Mouse (Mus musculus) left cerebral cortex, adult 8-10 months (tissue): ENCODE data around the gene Cdca4. TPM values are rescaled to one million over a fixed set of nuclear protein-coding genes. Genes with fewer than 3 reads are reported as not detected.

ENCODE experiments used
- DNase-seq, 2 experiments: peaks; one replicate each; pipeline ENCODE4 v3.0.0; 2022; ENCODE audit warnings: low spot score in 2 of 2
- total RNA-seq, 4 experiments: library from RNA; stranded (reverse); gene quantifications; 2 replicates each; pipeline ENCODE4 v1.2.4; 2022

Cdca4 gene
- 10 to 100 TPM in 3 of 4 experiments, 1 to 10 TPM in 1; 9.5 to 12.3 (median 10.2) TPM for total RNA-seq

DNA sequence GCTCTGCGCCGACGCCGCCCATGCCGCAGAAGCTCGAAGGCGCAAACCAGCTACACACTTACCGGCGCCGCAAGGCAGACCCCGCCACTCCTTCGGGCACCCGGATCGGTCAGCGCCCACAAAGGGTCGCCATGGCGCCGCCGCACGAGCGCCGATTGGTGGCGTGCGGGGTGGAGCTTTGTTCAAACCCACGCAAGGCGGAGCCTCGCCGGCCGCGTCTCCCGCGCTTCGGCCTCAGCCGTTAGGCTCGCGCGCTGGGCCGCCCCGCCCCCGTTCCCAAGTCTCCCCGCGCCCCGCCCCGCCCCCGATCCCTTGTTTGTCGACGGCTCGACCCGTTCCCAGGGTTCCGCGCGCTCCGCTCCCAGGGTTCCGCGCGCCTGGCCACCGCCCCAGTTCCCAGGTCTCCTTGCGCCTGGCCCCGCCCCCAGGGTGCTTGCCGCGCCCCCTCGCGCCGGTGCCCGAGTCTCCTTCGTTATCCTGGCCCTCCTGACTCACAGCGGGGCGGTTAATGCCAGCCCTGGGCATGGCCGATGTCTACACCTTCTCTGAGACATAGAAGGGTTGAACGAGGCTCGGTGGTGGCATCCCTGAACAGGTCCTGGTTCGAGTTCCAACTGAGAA, at the start of gene Cdca4:
Gene Cdca4, minus strand, starts transcription at position 180 of the 621 bp plus-strand sequence.
- peak; percentile 90 to 96 for DNase-seq

DNA sequence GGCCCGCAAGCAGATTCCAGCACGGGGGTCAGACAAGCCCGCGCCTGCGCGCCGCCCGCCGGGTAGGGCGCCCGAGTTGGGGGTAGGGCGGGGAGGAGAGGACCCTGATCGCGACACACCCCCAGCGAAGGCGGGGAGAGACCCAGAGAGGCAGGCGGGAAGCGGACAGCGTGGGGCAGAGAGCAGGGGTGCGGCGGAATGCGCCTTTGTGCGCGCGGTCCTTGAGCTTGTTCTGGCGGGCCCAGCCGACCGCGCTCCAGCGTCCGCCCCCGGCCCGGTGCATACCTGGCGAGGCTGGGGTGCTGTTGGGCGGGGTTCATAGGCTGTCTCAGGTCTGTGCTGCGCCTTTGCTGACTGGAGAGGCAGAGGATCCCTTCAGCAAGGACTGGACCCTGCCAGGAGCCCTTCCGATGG, 48.4 kb upstream of the Cdca4 start:
- no peak for DNase-seq

DNA sequence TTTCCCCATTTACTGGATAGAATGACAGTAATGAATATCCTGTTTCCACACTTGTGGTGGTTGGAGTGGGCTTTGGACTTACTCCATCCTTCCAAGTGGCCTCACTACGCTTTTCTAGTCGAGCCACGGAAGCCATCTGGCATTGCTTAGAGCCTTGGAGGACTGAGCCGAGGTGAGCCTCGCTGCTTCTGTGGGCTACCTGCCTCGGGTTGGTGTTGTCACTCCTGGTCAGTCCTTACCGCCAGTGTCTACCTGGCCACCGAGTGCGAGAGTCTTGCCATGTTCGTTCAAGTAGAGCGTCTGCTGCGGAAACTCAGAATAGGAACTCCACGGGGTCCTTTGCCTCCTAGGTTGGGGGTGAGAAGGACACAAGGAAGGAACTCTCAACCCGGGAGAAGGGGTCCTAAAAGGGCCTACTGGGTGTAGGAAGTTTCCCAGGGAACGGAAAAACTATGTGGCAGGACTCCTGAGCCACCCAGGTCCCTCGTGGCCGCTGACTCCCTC, 47.9 kb upstream of the Cdca4 start:
- no peak for DNase-seq

GRCm38 (mm10) chr12:112876332-112877072, 47.3 kb upstream of the Cdca4 start:
- no peak for DNase-seq

DNA sequence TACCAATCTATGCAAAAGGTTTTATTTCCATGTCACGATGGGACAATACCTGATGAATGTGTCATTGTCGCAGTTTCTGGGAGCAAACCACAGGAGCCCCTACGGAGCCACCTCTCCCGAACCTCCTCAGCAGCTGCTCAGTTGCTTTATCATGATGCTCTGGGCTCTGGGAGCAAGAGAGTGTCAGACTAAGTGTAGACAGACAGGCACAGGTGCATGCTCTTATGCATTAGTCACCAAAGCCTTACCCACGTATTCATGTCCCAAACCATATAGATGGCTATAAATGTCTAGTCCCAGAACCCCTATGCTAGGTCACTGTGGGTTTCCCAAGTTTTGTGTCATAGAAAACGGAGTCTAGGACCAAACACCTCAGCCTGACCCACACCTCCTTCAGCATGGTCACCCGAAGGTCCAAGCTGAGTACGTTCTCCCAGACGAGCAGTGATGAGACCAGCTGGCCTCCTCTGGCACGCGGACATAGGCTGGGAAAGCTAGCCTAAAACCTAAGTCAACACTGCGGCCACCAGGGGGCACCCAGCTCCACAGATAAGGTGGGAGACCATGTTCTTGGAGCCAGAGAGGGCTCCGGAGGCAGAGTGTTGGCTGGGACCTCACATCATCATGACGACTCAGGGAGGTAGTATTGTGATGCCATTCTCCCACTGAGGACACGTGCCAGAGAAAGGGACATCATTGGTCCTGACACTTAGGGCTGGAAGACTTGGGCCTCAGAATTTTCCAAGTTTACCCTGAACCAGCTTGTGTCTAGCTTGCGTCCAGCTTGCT, 46.2 kb upstream of the Cdca4 start:
- peak; percentile 69 to 82 for DNase-seq

GRCm38 (mm10) chr12:112874199-112874598, 45.0 kb upstream of the Cdca4 start:
- no peak for DNase-seq

DNA sequence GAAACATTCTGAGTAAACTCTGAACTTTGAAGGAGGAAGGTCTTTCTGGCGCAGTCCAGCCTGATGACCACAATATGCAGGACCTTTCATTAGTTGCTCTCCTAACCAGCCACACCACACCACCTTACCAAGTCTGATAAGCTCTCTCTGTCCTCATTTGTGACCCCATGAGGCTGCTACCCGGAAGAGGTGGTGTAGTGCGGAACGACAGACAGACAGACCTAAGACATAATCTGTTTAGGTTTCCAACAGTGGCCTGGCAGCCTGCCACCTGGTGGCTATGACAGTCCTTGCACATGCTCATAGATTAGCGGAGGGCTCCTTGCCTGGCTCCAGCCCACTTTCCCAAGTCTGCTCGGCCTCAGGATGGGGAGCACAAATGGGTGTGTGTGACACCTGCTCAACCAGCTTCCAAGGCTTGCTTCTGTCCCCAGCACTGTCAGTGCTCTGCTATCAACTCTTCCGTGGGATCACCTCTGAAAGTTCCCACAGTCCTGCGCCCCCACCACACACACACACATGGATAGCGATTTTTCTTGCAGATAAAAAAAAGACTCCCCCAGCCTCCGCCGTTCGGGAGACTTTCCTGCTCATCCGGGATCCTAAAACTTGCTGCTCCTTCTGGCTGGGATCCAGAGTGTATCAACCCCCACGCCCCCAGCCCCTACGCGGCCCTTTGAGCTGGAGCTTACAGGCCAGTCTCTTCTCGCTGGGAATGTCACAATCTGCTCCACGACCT, 44.4 kb upstream of the Cdca4 start:
- DNase-seq = peak; percentile 37 to 43

GRCm38 (mm10) chr12:112872991-112873390, 43.8 kb upstream of the Cdca4 start:
- DNase-seq = no peak

DNA sequence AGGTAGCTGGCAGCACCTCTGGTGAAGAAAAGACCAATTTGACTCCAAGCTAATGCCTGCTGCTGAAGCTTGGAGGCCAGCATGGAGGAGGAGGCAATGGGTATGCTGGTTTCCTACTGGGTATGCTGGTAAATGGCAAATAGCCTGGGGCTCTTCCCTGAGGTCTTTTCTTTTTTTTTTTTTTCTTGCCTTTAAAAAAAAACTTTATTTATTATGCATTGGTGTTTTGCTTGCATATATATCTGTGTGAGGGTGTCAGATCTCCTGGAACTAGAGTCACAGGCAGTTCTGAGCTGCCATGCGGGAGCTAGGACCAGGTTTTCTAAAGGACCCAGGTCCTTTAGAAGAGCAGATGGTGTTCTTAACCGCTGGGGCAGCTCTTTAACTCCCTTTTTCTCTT, 42.0 kb upstream of the Cdca4 start:
- DNase-seq = no peak

- DNase-seq = no peak
Observed at GRCm38 (mm10) chr12:112870775-112871174, 41.6 kb upstream of the Cdca4 start.

GRCm38 (mm10) chr12:112869783-112870204, 40.6 kb upstream of the Cdca4 start:
- no peak for DNase-seq

- no peak for DNase-seq
Observed at GRCm38 (mm10) chr12:112868178-112869087, 39.2 kb upstream of the Cdca4 start, which contains the start of gene Gpr132. Gpr132 (minus strand) TSS chr12:112868228.

GRCm38 (mm10) chr12:112867106-112867674, 38.0 kb upstream of the Cdca4 start:
- no peak for DNase-seq

DNA sequence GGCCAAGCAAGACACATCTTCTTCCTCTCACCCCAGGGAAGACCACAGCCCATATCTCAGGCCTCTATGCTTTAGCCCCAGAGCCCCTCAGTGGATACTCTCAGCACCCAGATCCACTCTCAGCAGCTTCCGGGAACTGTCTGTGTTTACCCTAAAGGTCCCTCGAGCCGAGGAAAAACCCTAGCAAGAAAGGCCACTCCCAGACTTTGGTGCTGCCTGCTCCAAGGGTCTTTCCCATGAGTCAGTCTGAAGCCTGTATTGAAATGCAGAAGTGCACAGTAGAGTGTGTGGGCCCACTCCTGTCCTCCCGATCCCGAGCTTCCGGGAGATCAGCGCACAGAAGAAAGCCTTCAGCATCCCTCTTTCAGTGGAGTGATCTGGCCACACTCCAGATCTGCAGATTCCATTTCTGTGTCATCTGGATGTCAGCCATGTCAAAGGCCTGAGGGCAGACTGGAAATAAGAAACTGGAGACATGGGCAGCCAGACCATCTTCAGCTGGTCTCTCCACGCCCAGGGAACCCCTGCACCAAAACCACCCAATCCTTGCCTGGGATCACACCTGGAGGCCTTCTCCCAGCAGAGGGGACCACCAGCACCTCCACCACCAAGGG, 37.4 kb upstream of the Cdca4 start:
- no peak for DNase-seq

- DNase-seq = no peak
Observed at GRCm38 (mm10) chr12:112864804-112865203, 35.6 kb upstream of the Cdca4 start.

- no peak for DNase-seq
Observed at GRCm38 (mm10) chr12:112861911-112862321, 32.7 kb upstream of the Cdca4 start.

- no peak for DNase-seq
Observed at GRCm38 (mm10) chr12:112860765-112861164, 31.5 kb upstream of the Cdca4 start.

DNA sequence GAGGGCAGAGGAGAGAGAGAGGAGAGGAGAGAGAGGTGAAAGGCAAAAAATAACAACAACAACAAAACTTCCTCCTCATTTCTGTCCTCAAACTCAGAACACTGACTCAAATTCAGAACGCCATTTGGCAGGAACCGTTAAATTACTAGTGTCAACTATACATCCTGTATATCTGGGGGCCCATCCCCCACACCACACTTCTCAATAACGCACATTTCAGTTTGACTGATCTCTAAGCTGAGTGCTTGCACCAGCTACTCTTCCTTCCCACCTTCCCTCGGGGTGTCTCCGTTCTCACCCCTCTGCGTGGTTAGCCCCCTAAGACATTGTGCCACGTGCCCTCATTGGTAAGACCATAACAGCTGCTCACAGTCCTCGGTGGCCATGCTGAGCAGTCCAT, 30.7 kb upstream of the Cdca4 start:
- DNase-seq = no peak
